Mouse (Mus musculus) neural tube, embryonic 14.5 days (tissue): ENCODE data around the gene 1700011M02Rik. TPM values are rescaled to one million over a fixed set of nuclear protein-coding genes. Genes with fewer than 3 reads are reported as not detected.
"Not testable (repeated sequence)": the region's sequence is repeated elsewhere in the genome, so short reads cannot be mapped to it uniquely, and the experiment has no call there.

ENCODE experiments used
- ATAC-seq: fragments of 200-750 bp; cut with Nextera tagmentation; 2 replicates; pipeline ENCODE4 v1.8.0; 2017; ENCODE audit warnings: low read depth, mild to moderate bottlenecking, moderate TSS enrichment, moderate library complexity
- H3K27ac ChIP-seq: fragments of 300-500 bp; sonication (generic); 2 replicates; pipeline ENCODE4 v1.5.1; 2014; ENCODE audit warnings: low read depth, mild to moderate bottlenecking, control low read depth, low read length, moderate library complexity, mixed read lengths
- H3K27me3 ChIP-seq: fragments of 300-500 bp; sonication (generic); 2 replicates; pipeline ENCODE4 v1.6.1; 2014; ENCODE audit warnings: low read length; ENCODE audit not compliant: control insufficient read depth, insufficient read depth
- H3K36me3 ChIP-seq: fragments of 300-500 bp; sonication (generic); 2 replicates; pipeline ENCODE4 v1.6.1; 2014; ENCODE audit warnings: low read length, mixed read lengths; ENCODE audit not compliant: control insufficient read depth, insufficient read depth
- H3K4me1 ChIP-seq: fragments of 300-500 bp; sonication (generic); 2 replicates; pipeline ENCODE4 v1.6.1; 2014; ENCODE audit warnings: low read length; ENCODE audit not compliant: control insufficient read depth, insufficient read depth
- H3K4me2 ChIP-seq: fragments of 300-500 bp; sonication (generic); 2 replicates; pipeline ENCODE4 v1.6.1; 2014; ENCODE audit warnings: mild to moderate bottlenecking, low read depth, low read length, control low read depth
- H3K4me3 ChIP-seq: fragments of 300-500 bp; sonication (generic); 2 replicates; pipeline ENCODE4 v1.5.1; 2014; ENCODE audit warnings: low read depth, low read length, control low read depth, mixed read lengths
- H3K9ac ChIP-seq: fragments of 300-500 bp; sonication (generic); replicated peaks from 2 replicates; pipeline ENCODE4 v1.6.1; 2014; ENCODE audit warnings: low read depth, mild to moderate bottlenecking, control low read depth, low read length, mixed read lengths
- H3K9me3 ChIP-seq: fragments of 300-500 bp; sonication (generic); 2 replicates; pipeline ENCODE4 v1.6.1; 2016; ENCODE audit warnings: low read length; ENCODE audit not compliant: control insufficient read depth
- WGBS: fragments of 180-500 bp; shearing (Covaris S2); extraction: QIAGEN DNeasy Blood & Tissue Kit; methylation state at CpG from one replicate; pipeline ENCODE4 v1.1.7; 2014; 5-methylcytosine and 5-hydroxymethylcytosine counted together
- polyA plus RNA-seq: library from polyadenylated mRNA; unstranded; fragments of >200 nt; fragmentation: Nextera tagmentation; extraction: Ambion mirVana; gene quantifications from 2 replicates; pipeline ENCODE4 v1.2.1, GENCODE M21; 2014

The 1700011M02Rik gene
- not detected in 2 replicates for polyA plus RNA-seq

GRCm38 (mm10) chrX:102908587-102908986 lies at the start of gene 1700011M02Rik, which contains the start of gene Dmrtc1a:
1700011M02Rik (plus strand) TSS chrX:102908905.
Dmrtc1a (minus strand) TSS chrX:102908687.
- H3K36me3 ChIP-seq, H3K9me3 ChIP-seq, H3K4me3 ChIP-seq, H3K9ac ChIP-seq, H3K27ac ChIP-seq, H3K4me2 ChIP-seq, ATAC-seq, H3K4me1 ChIP-seq, H3K27me3 ChIP-seq: not testable (repeated sequence)
- 86% methylated on average over 6 of the region's 9 CpGs for WGBS

- WGBS: 85% methylated on average over 6 of the region's 6 CpGs
- no peak for ATAC-seq
- H3K36me3 ChIP-seq: no peaks in the 10 kb centered on the region
Observed at GRCm38 (mm10) chrX:102867871-102868270, 40.8 kb upstream of the 1700011M02Rik start, which contains the start of gene 1700031F05Rik. 1700031F05Rik (minus strand) TSS chrX:102867971.

GRCm38 (mm10) chrX:102914823-102915222 lies 6.1 kb downstream of the 1700011M02Rik start:
- H3K27me3 ChIP-seq, H3K36me3 ChIP-seq, H3K27ac ChIP-seq, H3K4me3 ChIP-seq, ATAC-seq, H3K9ac ChIP-seq, H3K4me1 ChIP-seq, H3K9me3 ChIP-seq, H3K4me2 ChIP-seq: not testable (repeated sequence)
- WGBS: 80% methylated on average over 1 of the region's 1 CpGs

More at GRCm38 (mm10) chrX:102867871-102868270, 40.8 kb upstream of the 1700011M02Rik start, which contains the start of gene 1700031F05Rik:
- Histone ChIP-seq H3K27ac (no peak within 1 kb of the TSS), H3K9ac (no peak within 1 kb of the TSS), H3K4me3 (no peak within 1 kb of the TSS), H3K27me3 (no peaks in the 10 kb centered on the region), H3K9me3 (no peaks in the 10 kb centered on the region), H3K4me2 (no peak within 1 kb of the TSS), H3K4me1 (no peaks in the 10 kb centered on the region)

- WGBS: 23% methylated on average over 4 of the region's 4 CpGs
- peak; percentile 66; the same call in 1 of the 2 replicates for ATAC-seq
- H3K4me2 ChIP-seq: not testable (repeated sequence)
Observed at GRCm38 (mm10) chrX:102926707-102927106, 18.0 kb downstream of the 1700011M02Rik start.

GRCm38 (mm10) chrX:102928072-102928471 lies 19.4 kb downstream of the 1700011M02Rik start, which contains the start of gene 1700018G05Rik:
1700018G05Rik (plus strand) TSS chrX:102928372.
- not testable (repeated sequence) for H3K27me3 ChIP-seq, ATAC-seq, H3K4me1 ChIP-seq, H3K4me3 ChIP-seq, H3K4me2 ChIP-seq, H3K27ac ChIP-seq, H3K9ac ChIP-seq, H3K36me3 ChIP-seq, H3K9me3 ChIP-seq
- WGBS: 89% methylated on average over 5 of the region's 6 CpGs

More at GRCm38 (mm10) chrX:102926707-102927106, 18.0 kb downstream of the 1700011M02Rik start:
- H3K36me3 ChIP-seq, H3K4me3 ChIP-seq, H3K9ac ChIP-seq, H3K9me3 ChIP-seq, H3K27ac ChIP-seq, H3K4me1 ChIP-seq, H3K27me3 ChIP-seq: not testable (repeated sequence)

GRCm38 (mm10) chrX:102932992-102933570 lies 24.4 kb downstream of the 1700011M02Rik start:
- peak; percentile 21; the same call in 1 of the 2 replicates for ATAC-seq
- 41% methylated on average over 12 of the region's 12 CpGs for WGBS
- 0 out of 2 replicates have a peak, but pooled peaks cover 2% of the 10 kb centered on the region for H3K27me3 ChIP-seq

GRCm38 (mm10) chrX:102933571-102934394 lies 25.1 kb downstream of the 1700011M02Rik start:
- Histone ChIP-seq H3K9me3 (no peaks in the 10 kb centered on the region), H3K27ac (no peak overlapping the region), H3K36me3 (no peaks in the 10 kb centered on the region), H3K4me3 (peak overlapping the region; percentile 47), H3K9ac (peak overlapping the region; percentile 76), H3K27me3 (0 out of 2 replicates have a peak, but pooled peaks cover 2% of the 10 kb centered on the region), H3K4me1 (no peaks in the 10 kb centered on the region), H3K4me2 (peak overlapping the region; percentile 52)
- WGBS: 19% methylated on average over 38 of the region's 68 CpGs
- peak; percentile 84 for ATAC-seq

More at GRCm38 (mm10) chrX:102932992-102933570, 24.4 kb downstream of the 1700011M02Rik start:
- Histone ChIP-seq H3K4me3 (peak overlapping the region; percentile 47), H3K36me3 (no peaks in the 10 kb centered on the region), H3K27ac (no peak overlapping the region), H3K4me2 (peak overlapping the region; percentile 52), H3K4me1 (no peaks in the 10 kb centered on the region), H3K9ac (peak overlapping the region; percentile 76), H3K9me3 (no peaks in the 10 kb centered on the region)

GRCm38 (mm10) chrX:102934395-102934764 lies 25.7 kb downstream of the 1700011M02Rik start:
- no peak; the same call in none of the 2 replicates for ATAC-seq
- H3K4me2 ChIP-seq: peak overlapping the region; percentile 52
- H3K36me3 ChIP-seq: no peaks in the 10 kb centered on the region
- peak overlapping the region; percentile 47 for H3K4me3 ChIP-seq
- H3K27ac ChIP-seq: no peak overlapping the region
- H3K4me1 ChIP-seq: no peaks in the 10 kb centered on the region
- 54% methylated on average over 8 of the region's 8 CpGs for WGBS
- no peaks in the 10 kb centered on the region for H3K9me3 ChIP-seq
- H3K9ac ChIP-seq: no peak overlapping the region
- H3K27me3 ChIP-seq: 0 out of 2 replicates have a peak, but pooled peaks cover 2% of the 10 kb centered on the region
